Comparison of ENCODE assay signal across 26 mouse cellular contexts in the genomic region with DNA sequence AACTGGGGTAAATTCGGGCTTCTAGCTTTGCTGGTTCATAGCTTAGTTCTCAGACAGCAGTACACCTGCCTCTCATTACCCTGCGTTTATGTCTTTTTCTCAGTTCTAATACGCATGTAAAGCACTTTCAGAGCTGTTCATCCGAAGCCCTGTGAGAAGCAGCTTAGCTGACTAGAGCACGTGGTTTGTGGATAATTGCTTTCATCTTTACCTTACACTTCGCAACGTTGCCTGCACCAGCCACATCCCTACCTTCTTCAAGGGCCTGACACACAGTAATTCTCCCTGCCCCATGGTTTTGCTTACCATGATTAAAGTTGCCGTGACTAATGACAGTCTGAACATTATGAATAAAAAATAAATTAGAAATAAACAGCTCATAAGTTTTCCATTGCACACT. TPM values are rescaled to one million over a fixed set of nuclear protein-coding genes. Genes with fewer than 3 reads are reported as not detected.
DNase-seq lines count a peak whose midpoint lies in the region; ATAC-seq and TF ChIP-seq lines count a peak whose summit lies in the region.
"Had no signal": no experiment of that assay in that cellular context is flagged by ENCODE, and none has a peak within 500 bp of the region (broad histone marks: within the 10 kb centered on the region; RNA-seq: fewer than 3 reads in every experiment).

No protein-coding gene starts in this region.

- 69% methylated on average over 8 of the region's 8 CpGs for WGBS in hindbrain, embryonic 15.5 days
- 79% methylated on average over 8 of the region's 8 CpGs for WGBS in hindbrain, embryonic 14.5 days
- WGBS in hindbrain, postnatal 0 days = 76% methylated on average over 8 of the region's 8 CpGs
- WGBS in hindbrain, embryonic 13.5 days = 79% methylated on average over 8 of the region's 8 CpGs
- WGBS in neural tube, embryonic 14.5 days = 77% methylated on average over 8 of the region's 8 CpGs
- 68% methylated on average over 8 of the region's 8 CpGs for WGBS in neural tube, embryonic 15.5 days

- no peak for TF ChIP-seq CTCF in hindbrain, postnatal 0 days (IDR thresholded peaks at IDR 0.05; ENCODE audit: low read depth)

- no peaks in the 10 kb centered on the region for H3K9me3 ChIP-seq in hindbrain, embryonic 15.5 days
- no peaks in the 10 kb centered on the region for H3K9me3 ChIP-seq in hindbrain, embryonic 14.5 days (ENCODE audit: control insufficient read depth, low read length)
- no peaks in the 10 kb centered on the region for H3K9me3 ChIP-seq in hindbrain, postnatal 0 days (ENCODE audit: low read length)
- H3K9me3 ChIP-seq in hindbrain, embryonic 13.5 days = no peaks in the 10 kb centered on the region
- H3K9me3 ChIP-seq in neural tube, embryonic 14.5 days (ENCODE audit: control insufficient read depth, low read length) = no peaks in the 10 kb centered on the region
- H3K9me3 ChIP-seq in neural tube, embryonic 15.5 days (replicated peaks) = no peaks in the 10 kb centered on the region
- H3K9me3 ChIP-seq: embryonic facial prominence, embryonic 13.5 days; embryonic facial prominence, embryonic 15.5 days; forebrain, embryonic 10.5 days; forebrain, embryonic 12.5 days had no signal

- H3K4me2 ChIP-seq in hindbrain, embryonic 15.5 days = no peak overlapping the region
- no peak overlapping the region for H3K4me2 ChIP-seq in hindbrain, embryonic 14.5 days (replicated peaks)
- no peak overlapping the region for H3K4me2 ChIP-seq in hindbrain, postnatal 0 days (ENCODE audit: low read depth, low read length)
- H3K4me2 ChIP-seq in hindbrain, embryonic 13.5 days = no peak overlapping the region
- no peak overlapping the region for H3K4me2 ChIP-seq in neural tube, embryonic 14.5 days (ENCODE audit: low read depth, low read length)
- H3K4me2 ChIP-seq in neural tube, embryonic 15.5 days = no peak overlapping the region
- H3K4me2 ChIP-seq: embryonic facial prominence, embryonic 13.5 days; embryonic facial prominence, embryonic 15.5 days; forebrain, embryonic 12.5 days had no signal

- no peak overlapping the region for H3K27ac ChIP-seq in hindbrain, embryonic 15.5 days (replicated peaks)
- no peak overlapping the region for H3K27ac ChIP-seq in hindbrain, embryonic 14.5 days
- no peak overlapping the region for H3K27ac ChIP-seq in hindbrain, postnatal 0 days
- no peak overlapping the region for H3K27ac ChIP-seq in hindbrain, embryonic 13.5 days
- no peak overlapping the region for H3K27ac ChIP-seq in neural tube, embryonic 14.5 days (ENCODE audit: low read depth, low read length)
- peak overlapping the region; percentile 48; the same call in 1 of the 2 replicates for H3K27ac ChIP-seq in neural tube, embryonic 15.5 days (replicated peaks)
- H3K27ac ChIP-seq: embryonic facial prominence, embryonic 13.5 days; embryonic facial prominence, embryonic 15.5 days; forebrain, embryonic 10.5 days; forebrain, embryonic 12.5 days had no signal

- no peak overlapping the region for H3K9ac ChIP-seq in hindbrain, embryonic 15.5 days
- no peak overlapping the region for H3K9ac ChIP-seq in hindbrain, embryonic 14.5 days
- H3K9ac ChIP-seq in hindbrain, postnatal 0 days (replicated peaks; ENCODE audit: low read length) = no peak overlapping the region
- no peak overlapping the region for H3K9ac ChIP-seq in hindbrain, embryonic 13.5 days
- H3K9ac ChIP-seq in neural tube, embryonic 14.5 days (replicated peaks; ENCODE audit: low read depth, low read length) = no peak overlapping the region
- H3K9ac ChIP-seq in neural tube, embryonic 15.5 days (replicated peaks) = no peak overlapping the region
- H3K9ac ChIP-seq: embryonic facial prominence, embryonic 13.5 days; embryonic facial prominence, embryonic 15.5 days; forebrain, embryonic 12.5 days had no signal

- 0 out of 2 replicates have a peak, but pooled peaks have one; percentile 54 for ATAC-seq in hindbrain, embryonic 15.5 days (ENCODE audit: low FRiP score, low read depth)
- no peak for ATAC-seq in hindbrain, embryonic 14.5 days (ENCODE audit: low FRiP score)
- 0 out of 2 replicates have a peak, but pooled peaks have one; percentile 51 for ATAC-seq in hindbrain, postnatal 0 days
- no peak for ATAC-seq in hindbrain, embryonic 13.5 days (ENCODE audit: low FRiP score)
- ATAC-seq in neural tube, embryonic 14.5 days (ENCODE audit: low read depth) = peak; percentile 60; the same call in 1 of the 2 replicates
- peak; percentile 45 for ATAC-seq in neural tube, embryonic 15.5 days (ENCODE audit: low FRiP score)
- ATAC-seq: forebrain, embryonic 14.5 days; forebrain, embryonic 16.5 days had no signal

- no peak for DNase-seq in hindbrain, embryonic 14.5 days (ENCODE audit: low spot score)
- no peak for DNase-seq in hindbrain, postnatal 0 days (ENCODE audit: low spot score)
- DNase-seq in layer of hippocampus, adult 11-12 months (ENCODE audit: low spot score) = no peak
- DNase-seq: adrenal gland, adult 2 months; adrenal gland, postnatal 10 days; adrenal gland, postnatal 25 days; cerebellum, adult 11 months; cerebellum, adult 18-20 months; cerebellum, adult 8-10 months; cerebellum, adult 9-11 months; cerebellum, postnatal 14 days; cerebellum, postnatal 36 days; embryo, embryonic 11 days had no signal

- no peaks in the 10 kb centered on the region for H3K27me3 ChIP-seq in hindbrain, embryonic 15.5 days
- no peaks in the 10 kb centered on the region for H3K27me3 ChIP-seq in hindbrain, embryonic 14.5 days (ENCODE audit: control insufficient read depth, insufficient read depth, low read length)
- H3K27me3 ChIP-seq in hindbrain, postnatal 0 days (ENCODE audit: insufficient read depth, low read length) = no peaks in the 10 kb centered on the region
- H3K27me3 ChIP-seq in hindbrain, embryonic 13.5 days = no peaks in the 10 kb centered on the region
- H3K27me3 ChIP-seq in neural tube, embryonic 14.5 days (ENCODE audit: control insufficient read depth, insufficient read depth, low read length) = no peaks in the 10 kb centered on the region
- no peaks in the 10 kb centered on the region for H3K27me3 ChIP-seq in neural tube, embryonic 15.5 days (replicated peaks)
- H3K27me3 ChIP-seq: embryonic facial prominence, embryonic 13.5 days; embryonic facial prominence, embryonic 15.5 days; forebrain, embryonic 12.5 days had no signal

- no peaks in the 10 kb centered on the region for H3K36me3 ChIP-seq in hindbrain, embryonic 15.5 days
- no peaks in the 10 kb centered on the region for H3K36me3 ChIP-seq in hindbrain, embryonic 14.5 days (replicated peaks; ENCODE audit: control insufficient read depth, insufficient read depth)
- H3K36me3 ChIP-seq in hindbrain, postnatal 0 days (ENCODE audit: insufficient read depth, low read length) = no peaks in the 10 kb centered on the region
- H3K36me3 ChIP-seq in hindbrain, embryonic 13.5 days = no peaks in the 10 kb centered on the region
- no peaks in the 10 kb centered on the region for H3K36me3 ChIP-seq in neural tube, embryonic 14.5 days (ENCODE audit: control insufficient read depth, insufficient read depth, low read length)
- no peaks in the 10 kb centered on the region for H3K36me3 ChIP-seq in neural tube, embryonic 15.5 days
- H3K36me3 ChIP-seq: embryonic facial prominence, embryonic 13.5 days; embryonic facial prominence, embryonic 15.5 days; forebrain, embryonic 10.5 days; forebrain, embryonic 12.5 days had no signal

- 0 out of 2 replicates have a peak, but pooled peaks cover 2% of the 10 kb centered on the region for H3K4me1 ChIP-seq in hindbrain, embryonic 15.5 days (replicated peaks)
- H3K4me1 ChIP-seq in hindbrain, embryonic 14.5 days (replicated peaks; ENCODE audit: control insufficient read depth, insufficient read depth, low read length) = no peaks in the 10 kb centered on the region
- no peaks in the 10 kb centered on the region for H3K4me1 ChIP-seq in hindbrain, postnatal 0 days (ENCODE audit: insufficient read depth, low read length)
- H3K4me1 ChIP-seq in hindbrain, embryonic 13.5 days (replicated peaks) = no peaks in the 10 kb centered on the region
- no peaks in the 10 kb centered on the region for H3K4me1 ChIP-seq in neural tube, embryonic 14.5 days (ENCODE audit: control insufficient read depth, insufficient read depth, low read length)
- peaks cover 5% of the 10 kb centered on the region; the same call in 1 of the 2 replicates for H3K4me1 ChIP-seq in neural tube, embryonic 15.5 days
- H3K4me1 ChIP-seq: forebrain, embryonic 12.5 days had no signal

- H3K4me3 ChIP-seq in hindbrain, embryonic 15.5 days = no peak overlapping the region
- no peak overlapping the region for H3K4me3 ChIP-seq in hindbrain, embryonic 14.5 days (replicated peaks; ENCODE audit: low read length)
- H3K4me3 ChIP-seq in hindbrain, postnatal 0 days (ENCODE audit: low read length) = no peak overlapping the region
- H3K4me3 ChIP-seq in hindbrain, embryonic 13.5 days = no peak overlapping the region
- H3K4me3 ChIP-seq in neural tube, embryonic 14.5 days (ENCODE audit: low read depth, low read length) = no peak overlapping the region
- no peak overlapping the region for H3K4me3 ChIP-seq in neural tube, embryonic 15.5 days (replicated peaks)
- H3K4me3 ChIP-seq: embryonic facial prominence, embryonic 13.5 days; embryonic facial prominence, embryonic 15.5 days; erythroblast, embryonic 14.5 days; forebrain, embryonic 10.5 days; forebrain, embryonic 12.5 days had no signal

RNA-seq across cellular contexts. Expression of a gene that starts 22.1 kb away (rescaled TPM):
- 8.8 and 10.2 TPM in 2 replicates for polyA plus RNA-seq in hindbrain, embryonic 15.5 days (2015; fragmentation: Nextera tagmentation; extraction: Ambion mirVana)
- 10.2 and 10.7 TPM in 2 replicates for polyA plus RNA-seq in hindbrain, embryonic 14.5 days (2014; fragmentation: Nextera tagmentation; extraction: Ambion mirVana)
- total RNA-seq in hindbrain, postnatal 0 days (2014; rRNA removed) = 17.7 and 20.7 TPM in 2 replicates
- polyA plus RNA-seq in hindbrain, postnatal 0 days (2015; fragmentation: Nextera tagmentation; extraction: Ambion mirVana) = 8.2 and 9.5 TPM in 2 replicates
- 6.9 and 7.1 TPM in 2 replicates for polyA plus RNA-seq in hindbrain, embryonic 13.5 days (2015; fragmentation: Nextera tagmentation; extraction: Ambion mirVana)
- polyA plus RNA-seq in neural tube, embryonic 14.5 days (2014; fragmentation: Nextera tagmentation; extraction: Ambion mirVana) = 5.2 and 7.9 TPM in 2 replicates
- 9.1 and 10.5 TPM in 2 replicates for polyA plus RNA-seq in neural tube, embryonic 15.5 days (2015; fragmentation: Nextera tagmentation; extraction: Ambion mirVana)
- polyA plus RNA-seq: erythroblast, embryonic 14.5 days had no signal

RNA-seq across cellular contexts. Expression of a gene that starts 49.0 kb away (rescaled TPM):
- 0.41 and 0.62 TPM in 2 replicates for polyA plus RNA-seq in hindbrain, embryonic 15.5 days (2015; fragmentation: Nextera tagmentation; extraction: Ambion mirVana)
- polyA plus RNA-seq in hindbrain, embryonic 14.5 days (2014; fragmentation: Nextera tagmentation; extraction: Ambion mirVana) = 0.25 and 0.54 TPM in 2 replicates
- 0.29 TPM in 1 of 2 replicates, not detected in the other for total RNA-seq in hindbrain, postnatal 0 days (2014; rRNA removed)
- polyA plus RNA-seq in hindbrain, postnatal 0 days (2015; fragmentation: Nextera tagmentation; extraction: Ambion mirVana) = 0.39 and 0.40 TPM in 2 replicates
- 0.26 and 0.27 TPM in 2 replicates for polyA plus RNA-seq in hindbrain, embryonic 13.5 days (2015; fragmentation: Nextera tagmentation; extraction: Ambion mirVana)
- polyA plus RNA-seq in neural tube, embryonic 14.5 days (2014; fragmentation: Nextera tagmentation; extraction: Ambion mirVana) = 0.28 and 0.37 TPM in 2 replicates
- 0.49 and 0.54 TPM in 2 replicates for polyA plus RNA-seq in neural tube, embryonic 15.5 days (2015; fragmentation: Nextera tagmentation; extraction: Ambion mirVana)
- total RNA-seq: adrenal gland, postnatal 25 days; common myeloid progenitor, adult 5-6 weeks; MEL had no signal
- polyA plus RNA-seq: erythroblast, embryonic 14.5 days; forebrain, embryonic 12.5 days; forebrain, embryonic 16.5 days had no signal

RNA-seq across cellular contexts. Expression of a gene that starts 50.3 kb away (rescaled TPM):
- polyA plus RNA-seq in hindbrain, embryonic 15.5 days (2015; fragmentation: Nextera tagmentation; extraction: Ambion mirVana) = 117 and 125 TPM in 2 replicates
- polyA plus RNA-seq in hindbrain, embryonic 14.5 days (2014; fragmentation: Nextera tagmentation; extraction: Ambion mirVana) = 132 and 144 TPM in 2 replicates
- total RNA-seq in hindbrain, postnatal 0 days (2014; rRNA removed) = 57.6 and 58.3 TPM in 2 replicates
- 92.5 and 93.3 TPM in 2 replicates for polyA plus RNA-seq in hindbrain, postnatal 0 days (2015; fragmentation: Nextera tagmentation; extraction: Ambion mirVana)
- 147 and 150 TPM in 2 replicates for polyA plus RNA-seq in hindbrain, embryonic 13.5 days (2015; fragmentation: Nextera tagmentation; extraction: Ambion mirVana)
- polyA plus RNA-seq in neural tube, embryonic 14.5 days (2014; fragmentation: Nextera tagmentation; extraction: Ambion mirVana) = 153 TPM in 2 replicates
- 118 and 124 TPM in 2 replicates for polyA plus RNA-seq in neural tube, embryonic 15.5 days (2015; fragmentation: Nextera tagmentation; extraction: Ambion mirVana)

Comparison
In these comparisons a context has a peak if more than half of its experiments do, and no peak if none do; other contexts are left out.
1. ATAC-seq: peak in hindbrain, embryonic 15.5 days (single experiment), hindbrain, postnatal 0 days (single experiment), neural tube, embryonic 14.5 days (single experiment) and neural tube, embryonic 15.5 days (single experiment); none in hindbrain, embryonic 14.5 days (single experiment) and hindbrain, embryonic 13.5 days (single experiment).